Comparison of ENCODE assay signal across 30 mouse cellular contexts in the genomic region with DNA sequence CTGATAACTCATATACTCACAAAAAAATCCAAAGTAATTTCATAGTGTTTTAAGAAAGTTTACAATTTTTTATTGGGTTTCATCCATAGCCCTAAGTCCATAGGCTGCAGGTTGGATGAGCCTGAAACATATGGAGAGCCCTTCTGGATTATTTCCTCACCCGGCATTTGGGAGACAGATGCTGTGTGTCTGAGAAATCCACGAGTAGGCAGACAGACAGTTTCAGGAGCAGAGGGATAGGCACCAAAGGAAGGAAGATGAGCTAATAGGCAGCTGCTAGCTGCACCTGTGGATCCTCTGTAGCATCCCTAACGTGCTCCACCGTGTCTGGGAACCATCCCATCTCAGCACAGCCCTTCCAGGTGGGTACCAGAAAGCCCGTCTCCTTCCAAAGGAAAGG.
DNase-seq lines count a peak whose midpoint lies in the region; TF ChIP-seq lines count a peak whose summit lies in the region.
"Had no signal": no experiment of that assay in that cellular context is flagged by ENCODE, and none has a peak within 500 bp of the region (broad histone marks: within the 10 kb centered on the region; RNA-seq: fewer than 3 reads in every experiment).

No protein-coding gene starts in this region.

- no peak overlapping the region for H3K27ac ChIP-seq in layer of hippocampus, adult 2 months
- H3K27ac ChIP-seq: forebrain, embryonic 12.5 days; heart, embryonic 10.5 days; heart, embryonic 15.5 days; hindbrain, embryonic 12.5 days; hindbrain, postnatal 0 days; intestine, embryonic 15.5 days; kidney, postnatal 0 days; limb, embryonic 12.5 days; liver, embryonic 15.5 days; midbrain, embryonic 10.5 days; midbrain, embryonic 15.5 days had no signal

- intact Hi-C loops in left cerebral cortex, postnatal 36 days (cut with DNase I): no loop called here

- H3K4me3 ChIP-seq in layer of hippocampus, adult 2 months: no peak overlapping the region
- H3K4me3 ChIP-seq: erythroblast, embryonic 14.5 days; forebrain, embryonic 12.5 days; heart, embryonic 10.5 days; heart, embryonic 15.5 days; hindbrain, embryonic 12.5 days; intestine, embryonic 15.5 days; limb, embryonic 12.5 days; liver, embryonic 15.5 days; midbrain, embryonic 10.5 days; midbrain, embryonic 15.5 days had no signal

- no peak for TF ChIP-seq CTCF in layer of hippocampus, adult 2 months (conservative IDR thresholded peaks at IDR 0.05)

- DNase-seq in frontal cortex, adult 2 months (ENCODE audit: extremely low spot score in 1 of 2, low spot score in 1 of 2): peak; percentile 27 to 59
- no peak for DNase-seq in frontal cortex, postnatal 25 days (ENCODE audit: low spot score in 2 of 2)
- DNase-seq in left cerebral cortex, postnatal 36 days (ENCODE audit: low spot score in 2 of 2): peak; percentile 23 to 33
- no peak for DNase-seq in left cerebral cortex, adult 11 months (ENCODE audit: low spot score)
- DNase-seq in layer of hippocampus, adult 2 months (ENCODE audit: low spot score in 2 of 2): peak; percentile 44 to 47
- peak; percentile 43 for DNase-seq in right cerebral cortex, postnatal 25 days
- no peak for DNase-seq in cerebellum, adult 11-12 months
- DNase-seq in heart, postnatal 4 days: no peak
- DNase-seq: adrenal gland, postnatal 10 days; cerebellum, adult 2 months; cerebellum, postnatal 14 days; gastrocnemius, postnatal 25 days; heart, adult 11 months; kidney, adult 2 months; lung, embryonic 14.5 days; lung, postnatal 14 days; spleen, adult 18-20 months; thymus, postnatal 25 days had no signal

Comparison
In these comparisons a context has a peak if more than half of its experiments do, and no peak if none do; other contexts are left out.
1. DNase-seq: peak in frontal cortex, adult 2 months (2 of 2), left cerebral cortex, postnatal 36 days (2 of 2), layer of hippocampus, adult 2 months (2 of 2) and right cerebral cortex, postnatal 25 days (single experiment); none in frontal cortex, postnatal 25 days (0 of 2), left cerebral cortex, adult 11 months (single experiment), cerebellum, adult 11-12 months (single experiment) and heart, postnatal 4 days (single experiment).